Mouse (Mus musculus) ES-Bruce4 (cell line): Measurements from ENCODE around the gene Rhof.

Experiments
- CTCF ChIP-seq: IDR thresholded peaks from one replicate; pipeline ENCODE4 v1.8.1; 2011; ENCODE audit warnings: low read depth, low read length
- EP300 ChIP-seq: IDR thresholded peaks from 2 replicates; pipeline ENCODE4 v1.6.1; 2011; ENCODE audit warnings: low read depth, low read length; ENCODE audit not compliant: insufficient read depth
- POLR2A ChIP-seq: IDR thresholded peaks from one replicate; pipeline ENCODE4 v1.8.1; 2011; ENCODE audit warnings: low read length; ENCODE audit not compliant: insufficient read depth

DNA sequence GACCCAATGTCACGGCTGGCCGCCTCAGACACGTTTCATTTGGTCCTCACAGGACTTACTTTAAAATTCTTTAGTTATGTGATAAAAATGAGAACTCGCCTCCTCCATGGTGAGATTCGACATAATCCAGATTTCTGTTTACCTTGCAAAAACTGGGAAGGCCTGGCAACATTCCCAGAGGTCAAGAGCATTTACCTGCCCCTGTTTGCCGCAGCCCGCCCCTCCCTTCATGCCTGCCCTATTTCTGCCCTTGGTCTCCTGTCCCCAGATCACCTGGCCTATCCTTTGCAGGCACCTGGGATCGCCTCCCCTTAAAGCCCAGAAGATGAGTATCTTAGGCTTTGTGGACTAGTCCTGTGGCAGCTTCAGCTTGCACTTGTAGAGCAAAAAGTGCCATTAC is 14.7 kb downstream of the Rhof start:
- TF ChIP-seq POLR2A: no peak
- TF ChIP-seq CTCF: no peak
- no peak for TF ChIP-seq EP300
